Comparison of ENCODE assay signal across 14 mouse cellular contexts in genomic region chr11:34518566-34518965, GRCm38 (mm10).
DNase-seq lines count a peak whose midpoint lies in the region; ATAC-seq lines count a peak whose summit lies in the region.
"Had no signal": no experiment of that assay in that cellular context is flagged by ENCODE, and none has a peak within 500 bp of the region (broad histone marks: within the 10 kb centered on the region; RNA-seq: fewer than 3 reads in every experiment).

No protein-coding gene starts in this region.

- no peaks in the 10 kb centered on the region for H3K9me3 ChIP-seq in hindbrain, embryonic 11.5 days (ENCODE audit: control insufficient read depth, low read length)
- H3K9me3 ChIP-seq in hindbrain, embryonic 10.5 days = no peaks in the 10 kb centered on the region
- no peaks in the 10 kb centered on the region for H3K9me3 ChIP-seq in forebrain, embryonic 14.5 days (replicated peaks; ENCODE audit: control insufficient read depth, low read length)
- no peaks in the 10 kb centered on the region for H3K9me3 ChIP-seq in hindbrain, embryonic 14.5 days (ENCODE audit: control insufficient read depth, low read length)
- H3K9me3 ChIP-seq in neural tube, embryonic 15.5 days (replicated peaks) = no peaks in the 10 kb centered on the region
- H3K9me3 ChIP-seq: lung, embryonic 15.5 days had no signal

- H3K27ac ChIP-seq in hindbrain, embryonic 11.5 days (ENCODE audit: low read depth, low read length) = no peak overlapping the region
- H3K27ac ChIP-seq in hindbrain, embryonic 10.5 days = no peak overlapping the region
- no peak overlapping the region for H3K27ac ChIP-seq in forebrain, embryonic 14.5 days (ENCODE audit: low read depth, low read length)
- no peak overlapping the region for H3K27ac ChIP-seq in hindbrain, embryonic 14.5 days
- no peak overlapping the region for H3K27ac ChIP-seq in neural tube, embryonic 15.5 days (replicated peaks)
- H3K27ac ChIP-seq: heart, adult 2 months; lung, embryonic 15.5 days had no signal

- WGBS in hindbrain, embryonic 11.5 days = 63% methylated on average over 5 of the region's 5 CpGs
- 76% methylated on average over 5 of the region's 5 CpGs for WGBS in hindbrain, embryonic 10.5 days
- WGBS in forebrain, embryonic 14.5 days = 48% methylated on average over 5 of the region's 5 CpGs
- 55% methylated on average over 5 of the region's 5 CpGs for WGBS in hindbrain, embryonic 14.5 days
- 51% methylated on average over 5 of the region's 5 CpGs for WGBS in neural tube, embryonic 15.5 days

- H3K36me3 ChIP-seq in hindbrain, embryonic 11.5 days (ENCODE audit: control insufficient read depth, insufficient read depth, low read length) = no peaks in the 10 kb centered on the region
- no peaks in the 10 kb centered on the region for H3K36me3 ChIP-seq in hindbrain, embryonic 10.5 days
- no peaks in the 10 kb centered on the region for H3K36me3 ChIP-seq in forebrain, embryonic 14.5 days (ENCODE audit: control insufficient read depth, insufficient read depth, low read length)
- no peaks in the 10 kb centered on the region for H3K36me3 ChIP-seq in hindbrain, embryonic 14.5 days (replicated peaks; ENCODE audit: control insufficient read depth, insufficient read depth)
- H3K36me3 ChIP-seq in neural tube, embryonic 15.5 days = no peaks in the 10 kb centered on the region
- H3K36me3 ChIP-seq: lung, embryonic 15.5 days had no signal

- no peak for DNase-seq in hindbrain, embryonic 11.5 days (ENCODE audit: low spot score)
- DNase-seq in hindbrain, embryonic 10.5 days (ENCODE audit: low spot score) = no peak
- DNase-seq in forebrain, embryonic 14.5 days (ENCODE audit: low spot score) = peak; percentile 22
- peak; percentile 39 for DNase-seq in hindbrain, embryonic 14.5 days (ENCODE audit: low spot score)
- DNase-seq in c-Kit-positive CD71-positive TER-119-positive erythroid progenitor cells, embryonic 14.5 days (ENCODE audit: low spot score) = no peak
- no peak for DNase-seq in right cerebral cortex, adult 2 months (ENCODE audit: low spot score in 2 of 2)
- DNase-seq: heart, adult 2 months; heart, postnatal 36 days; kidney, adult 11 months; kidney, postnatal 25 days; liver; thymus, postnatal 14 days had no signal

- H3K4me1 ChIP-seq in hindbrain, embryonic 11.5 days (replicated peaks; ENCODE audit: control insufficient read depth, insufficient read depth, low read length) = no peaks in the 10 kb centered on the region
- H3K4me1 ChIP-seq in hindbrain, embryonic 10.5 days (replicated peaks) = peaks cover 6% of the 10 kb centered on the region; the same call in 1 of the 2 replicates
- H3K4me1 ChIP-seq in forebrain, embryonic 14.5 days (ENCODE audit: control insufficient read depth, insufficient read depth, low read length) = no peaks in the 10 kb centered on the region
- H3K4me1 ChIP-seq in hindbrain, embryonic 14.5 days (replicated peaks; ENCODE audit: control insufficient read depth, insufficient read depth, low read length) = peaks cover 5% of the 10 kb centered on the region; the same call in 1 of the 2 replicates
- H3K4me1 ChIP-seq in neural tube, embryonic 15.5 days = 0 out of 2 replicates have a peak, but pooled peaks cover 5% of the 10 kb centered on the region
- H3K4me1 ChIP-seq: lung, embryonic 15.5 days had no signal

- no peak overlapping the region for H3K4me2 ChIP-seq in hindbrain, embryonic 11.5 days (replicated peaks; ENCODE audit: low read depth, low read length)
- no peak overlapping the region for H3K4me2 ChIP-seq in forebrain, embryonic 14.5 days (ENCODE audit: low read length)
- H3K4me2 ChIP-seq in hindbrain, embryonic 14.5 days (replicated peaks) = no peak overlapping the region
- H3K4me2 ChIP-seq in neural tube, embryonic 15.5 days = no peak overlapping the region
- H3K4me2 ChIP-seq: lung, embryonic 15.5 days had no signal

- H3K9ac ChIP-seq in hindbrain, embryonic 11.5 days (ENCODE audit: low read depth, low read length) = no peak overlapping the region
- no peak overlapping the region for H3K9ac ChIP-seq in forebrain, embryonic 14.5 days (ENCODE audit: low read length)
- no peak overlapping the region for H3K9ac ChIP-seq in hindbrain, embryonic 14.5 days
- no peak overlapping the region for H3K9ac ChIP-seq in neural tube, embryonic 15.5 days (replicated peaks)
- H3K9ac ChIP-seq: lung, embryonic 15.5 days had no signal

- ATAC-seq in hindbrain, embryonic 11.5 days (ENCODE audit: low FRiP score) = peak; percentile 53; the same call in 1 of the 2 replicates
- peak; percentile 54; the same call in 1 of the 2 replicates for ATAC-seq in forebrain, embryonic 14.5 days
- 0 out of 2 replicates have a peak, but pooled peaks have one; percentile 59 for ATAC-seq in hindbrain, embryonic 14.5 days (ENCODE audit: low FRiP score)
- peak; percentile 72; the same call in 1 of the 2 replicates for ATAC-seq in neural tube, embryonic 15.5 days (ENCODE audit: low FRiP score)

- H3K4me3 ChIP-seq in hindbrain, embryonic 11.5 days (ENCODE audit: low read depth, low read length) = no peak overlapping the region
- no peak overlapping the region for H3K4me3 ChIP-seq in hindbrain, embryonic 10.5 days
- H3K4me3 ChIP-seq in forebrain, embryonic 14.5 days (ENCODE audit: low read depth, low read length) = no peak overlapping the region
- H3K4me3 ChIP-seq in hindbrain, embryonic 14.5 days (replicated peaks; ENCODE audit: low read length) = no peak overlapping the region
- H3K4me3 ChIP-seq in neural tube, embryonic 15.5 days (replicated peaks) = no peak overlapping the region
- H3K4me3 ChIP-seq: heart, adult 2 months; lung, embryonic 15.5 days had no signal

- no peaks in the 10 kb centered on the region for H3K27me3 ChIP-seq in hindbrain, embryonic 11.5 days (ENCODE audit: control insufficient read depth, insufficient read depth, low read length)
- no peaks in the 10 kb centered on the region for H3K27me3 ChIP-seq in hindbrain, embryonic 10.5 days (ENCODE audit: insufficient read depth, poor library complexity, severe bottlenecking)
- no peaks in the 10 kb centered on the region for H3K27me3 ChIP-seq in forebrain, embryonic 14.5 days (replicated peaks; ENCODE audit: control insufficient read depth, insufficient read depth, low read length)
- H3K27me3 ChIP-seq in hindbrain, embryonic 14.5 days (ENCODE audit: control insufficient read depth, insufficient read depth, low read length) = no peaks in the 10 kb centered on the region
- H3K27me3 ChIP-seq in neural tube, embryonic 15.5 days (replicated peaks) = no peaks in the 10 kb centered on the region
- H3K27me3 ChIP-seq: lung, embryonic 15.5 days had no signal

Comparison
In these comparisons a context has a peak if more than half of its experiments do, and no peak if none do; other contexts are left out.
1. DNase-seq: peak in forebrain, embryonic 14.5 days (single experiment) and hindbrain, embryonic 14.5 days (single experiment); none in hindbrain, embryonic 11.5 days (single experiment), hindbrain, embryonic 10.5 days (single experiment), c-Kit-positive CD71-positive TER-119-positive erythroid progenitor cells, embryonic 14.5 days (single experiment) and right cerebral cortex, adult 2 months (0 of 2).
2. Peak in every context shown above with its lines, with median percentiles within 50 percentile points of each other: ATAC-seq.